Mouse (Mus musculus): Measurements from ENCODE around the gene Ghdc.

DNA sequence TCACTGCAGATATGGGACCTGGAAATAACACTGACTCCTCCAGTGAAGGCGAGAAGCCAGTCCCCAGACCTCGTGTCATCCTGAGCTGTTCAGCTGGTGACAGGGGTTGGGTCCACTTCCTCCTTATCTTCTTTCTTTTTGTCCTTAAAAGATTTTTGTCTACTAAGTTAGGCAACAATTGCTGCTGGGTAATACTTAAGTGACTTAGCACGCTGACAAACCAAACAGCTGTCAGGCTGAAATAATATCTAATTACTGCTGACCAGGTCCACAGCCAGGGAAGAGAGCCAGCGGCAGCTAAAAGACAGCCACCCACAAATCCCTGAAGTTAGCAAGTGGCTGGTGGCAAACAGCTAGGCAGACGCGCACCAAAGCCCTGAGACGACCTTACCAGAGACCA, 34.8 kb upstream of the Ghdc start:
- TF ChIP-seq CTCF (IDR thresholded peaks at IDR 0.05; ENCODE audit: low read depth, low read length), result no peak
- no peak for TF ChIP-seq POLR2A (IDR thresholded peaks at IDR 0.05; ENCODE audit: extremely low read depth, insufficient read depth, low read length)

Measured in liver, adult 2 months (tissue).